Mouse (Mus musculus) hindbrain, embryonic 15.5 days (tissue): ENCODE data around the gene Ggta1. TPM values are rescaled to one million over a fixed set of nuclear protein-coding genes. Genes with fewer than 3 reads are reported as not detected.

Experiments
- ATAC-seq: fragments of 200-750 bp; cut with Nextera tagmentation; 2 replicates; pipeline ENCODE4 v1.8.0; 2017; ENCODE audit warnings: low read depth, moderate number of reproducible peaks, moderate TSS enrichment; ENCODE audit not compliant: low FRiP score
- H3K27ac ChIP-seq: fragments of 300-500 bp; sonication (generic); replicated peaks from 2 replicates; pipeline ENCODE4 v1.5.1; 2015; ENCODE audit warnings: mild to moderate bottlenecking, inconsistent platforms
- H3K27me3 ChIP-seq: fragments of 300-500 bp; sonication (generic); 2 replicates; pipeline ENCODE4 v1.6.1; 2015; ENCODE audit warnings: control low read depth, inconsistent platforms
- H3K36me3 ChIP-seq: fragments of 300-500 bp; sonication (generic); 2 replicates; pipeline ENCODE4 v1.6.1; 2015; ENCODE audit warnings: control low read depth, inconsistent platforms
- H3K4me1 ChIP-seq: fragments of 300-500 bp; sonication (generic); replicated peaks from 2 replicates; pipeline ENCODE4 v1.6.1; 2015; ENCODE audit warnings: control low read depth, inconsistent platforms
- H3K4me2 ChIP-seq: fragments of 300-500 bp; sonication (generic); 2 replicates; pipeline ENCODE4 v1.6.1; 2015; ENCODE audit warnings: moderate library complexity, mild to moderate bottlenecking, inconsistent platforms
- H3K4me3 ChIP-seq: fragments of 300-500 bp; sonication (generic); 2 replicates; pipeline ENCODE4 v1.5.1; 2015; ENCODE audit warnings: mild to moderate bottlenecking, inconsistent platforms
- H3K9ac ChIP-seq: fragments of 300-500 bp; sonication (generic); 2 replicates; pipeline ENCODE4 v1.6.1; 2015; ENCODE audit warnings: inconsistent platforms
- H3K9me3 ChIP-seq: fragments of 300-500 bp; sonication (generic); 2 replicates; pipeline ENCODE4 v1.6.1; 2016; ENCODE audit warnings: control low read depth, inconsistent platforms
- WGBS: fragments of 180-500 bp; shearing (Covaris S2); methylation state at CpG from one replicate; pipeline ENCODE4 v1.1.7; 2015; 5-methylcytosine and 5-hydroxymethylcytosine counted together
- polyA plus RNA-seq: library from polyadenylated mRNA; unstranded; fragments of >200 nt; fragmentation: Nextera tagmentation; extraction: Ambion mirVana; gene quantifications from 2 replicates; pipeline ENCODE4 v1.2.1, GENCODE M21; 2015

Gene Ggta1
- polyA plus RNA-seq, 1 experiment from 2014 or later = 7.8 TPM

DNA sequence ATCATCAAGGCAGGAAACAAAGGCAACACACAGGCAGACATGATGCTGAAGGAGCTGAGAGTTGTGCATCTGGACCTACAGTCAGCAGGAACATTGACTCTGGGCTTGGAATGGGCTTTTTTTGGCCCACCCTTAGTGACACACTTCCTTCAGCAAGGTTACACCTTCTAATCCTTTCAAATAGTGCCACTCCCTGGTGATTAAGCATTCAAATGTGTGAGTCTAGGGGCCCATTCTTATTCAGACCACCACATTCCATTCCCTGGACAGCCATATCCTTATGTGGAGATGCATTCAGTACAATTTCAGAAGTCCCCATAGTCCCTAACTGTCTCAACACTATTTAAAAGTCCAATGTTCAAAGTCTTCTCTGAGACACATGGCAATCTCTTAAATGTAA lies 92.3 kb downstream of the Ggta1 start:
- no peaks in the 10 kb centered on the region for H3K27me3 ChIP-seq

DNA sequence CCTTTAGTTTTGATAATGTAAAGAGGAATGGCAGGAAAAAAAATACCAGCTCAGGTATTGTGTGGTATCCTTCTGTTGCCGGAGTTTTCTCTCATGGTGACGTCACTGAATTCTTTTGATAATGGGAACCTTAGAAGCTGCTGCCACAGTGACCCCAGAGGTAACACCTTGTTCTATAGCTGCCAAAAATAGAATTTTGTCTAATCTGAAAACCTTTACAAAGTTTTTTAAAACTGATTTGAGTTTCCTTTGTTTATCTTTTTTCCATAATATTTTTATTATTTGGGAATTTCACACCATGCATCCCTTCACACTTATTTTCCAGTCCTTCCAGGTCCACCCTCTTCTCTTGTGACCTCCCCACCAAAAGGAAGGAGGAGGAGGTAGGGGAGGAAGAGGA lies 95.4 kb downstream of the Ggta1 start, which contains the start of gene 4930568D16Rik:
TSS of gene 4930568D16Rik (minus strand) at position 101 of the 400 bp plus-strand sequence.
- 87% methylated on average over 2 of the region's 2 CpGs for WGBS
- Histone ChIP-seq H3K27me3 (no peaks in the 10 kb centered on the region), H3K4me3 (no peak within 1 kb of the TSS), H3K27ac (no peak within 1 kb of the TSS), H3K9ac (no peak within 1 kb of the TSS), H3K9me3 (no peaks in the 10 kb centered on the region), H3K36me3 (no peaks in the 10 kb centered on the region), H3K4me2 (no peak within 1 kb of the TSS), H3K4me1 (no peaks in the 10 kb centered on the region)
- no peak for ATAC-seq

More for the DNA sequence above, 92.3 kb downstream of the Ggta1 start:
- no peak overlapping the region for H3K4me3 ChIP-seq
- no peak overlapping the region for H3K4me2 ChIP-seq
- no peaks in the 10 kb centered on the region for H3K9me3 ChIP-seq
- H3K9ac ChIP-seq = no peak overlapping the region
- no peaks in the 10 kb centered on the region for H3K36me3 ChIP-seq
- H3K4me1 ChIP-seq = no peaks in the 10 kb centered on the region
- no peak overlapping the region for H3K27ac ChIP-seq
- ATAC-seq = no peak

Other genes with a start within 250 kb of the Ggta1 start
- gene Gsn, start 206.9 kb downstream of the Ggta1 start, polyA plus RNA-seq = 24.4 and 27.4 TPM in 2 replicates
- 22.2 and 25.2 TPM in 2 replicates for gene Stom, start 126.3 kb downstream of the Ggta1 start, polyA plus RNA-seq
- gene 4930568D16Rik, start 95.5 kb downstream of the Ggta1 start, polyA plus RNA-seq = not detected in 2 replicates
- not detected in 2 replicates for gene 4930402F06Rik, start 66.1 kb downstream of the Ggta1 start, polyA plus RNA-seq
- 70.7 and 79.3 TPM in 2 replicates for gene Dab2ip, start 95.0 kb upstream of the Ggta1 start, polyA plus RNA-seq